Mouse (Mus musculus) thymus, adult 2 months (tissue): ENCODE results near the gene Acp2.

Experiments used
- CTCF ChIP-seq: fragments of 200-500 bp; IDR thresholded peaks from 2 replicates; pipeline ENCODE4 v1.5.1; 2012; ENCODE audit warnings: mild to moderate bottlenecking, control low read depth, low read length, moderate library complexity, borderline replicate concordance; ENCODE audit not compliant: control insufficient read depth, poor library complexity, insufficient read depth; ENCODE audit errors: extremely low read depth
- POLR2A ChIP-seq: fragments of 200-500 bp; IDR thresholded peaks from 2 replicates; pipeline ENCODE4 v1.6.1; 2012; ENCODE audit warnings: mild to moderate bottlenecking, low read length, control low read depth, moderate library complexity; ENCODE audit not compliant: control insufficient read depth, poor library complexity, insufficient read depth; ENCODE audit errors: extremely low read depth

GRCm38 (mm10) chr2:91152885-91153377 is 49.8 kb upstream of the Acp2 start:
- TF ChIP-seq CTCF (no peak), POLR2A (no peak)
